Mouse (Mus musculus) lung, adult 2 months (tissue): ENCODE data around the gene Retn.

Source experiments
- CTCF ChIP-seq: fragments of 200-500 bp; IDR thresholded peaks from 2 replicates; pipeline ENCODE4 v1.5.1; 2011; ENCODE audit warnings: mild to moderate bottlenecking, low read length, control low read depth; ENCODE audit not compliant: insufficient read depth
- POLR2A ChIP-seq: fragments of 200-500 bp; IDR thresholded peaks from 2 replicates; pipeline ENCODE4 v1.6.1; 2011; ENCODE audit warnings: low read depth, mild to moderate bottlenecking, control low read depth, low read length, borderline replicate concordance; ENCODE audit errors: extremely low read depth

- TF ChIP-seq CTCF, result peak; percentile 54
- TF ChIP-seq POLR2A, result peak; percentile 78; the same call in 1 of the 2 replicates
These were observed 20.8 kb downstream of the Retn start, which contains the start of gene Trappc5 for GRCm38 (mm10) chr8:3676131-3676992.
